Mouse (Mus musculus) stomach, postnatal 0 days (tissue): Measurements from ENCODE around the gene Slc17a2.

ENCODE experiments used
- CTCF ChIP-seq: IDR thresholded peaks from 2 replicates; pipeline ENCODE4 v1.5.1; 2016; ENCODE audit warnings: antibody characterized with exemption, low read depth, mild to moderate bottlenecking, moderate library complexity
- EP300 ChIP-seq: optimal IDR thresholded peaks from 2 replicates; pipeline ENCODE3; 2016; ENCODE audit warnings: antibody characterized with exemption

DNA sequence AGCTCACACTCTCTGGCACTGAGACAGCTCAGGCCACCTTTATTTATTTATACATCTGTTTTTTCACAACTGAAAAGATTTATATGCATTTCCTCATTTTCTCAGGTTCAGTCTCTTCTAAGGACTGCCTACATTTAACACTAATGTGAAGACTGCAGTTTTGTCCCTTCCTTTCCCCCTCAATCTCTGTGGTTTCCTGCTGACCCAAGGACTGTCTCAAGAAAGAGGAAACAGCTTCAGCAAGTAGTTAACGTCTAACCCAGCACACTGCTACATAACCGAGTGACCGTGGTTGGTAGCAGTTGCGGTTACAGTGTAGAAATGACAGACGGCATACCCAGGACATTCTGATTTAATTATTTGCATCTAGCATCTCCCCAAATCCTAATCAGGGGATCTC lies 7.4 kb upstream of the Slc17a2 start:
- no peak for TF ChIP-seq CTCF
- no peak for TF ChIP-seq EP300
